Mouse (Mus musculus): ENCODE data around the gene Arhgap32. TPM values are rescaled to one million over a fixed set of nuclear protein-coding genes. Genes with fewer than 3 reads are reported as not detected.
"Not testable (repeated sequence)": the region's sequence is repeated elsewhere in the genome, so short reads cannot be mapped to it uniquely, and the experiment has no call there.

Gene Arhgap32
- polyA plus RNA-seq, 1 experiment from 2014 or later: 5.9 TPM

DNA sequence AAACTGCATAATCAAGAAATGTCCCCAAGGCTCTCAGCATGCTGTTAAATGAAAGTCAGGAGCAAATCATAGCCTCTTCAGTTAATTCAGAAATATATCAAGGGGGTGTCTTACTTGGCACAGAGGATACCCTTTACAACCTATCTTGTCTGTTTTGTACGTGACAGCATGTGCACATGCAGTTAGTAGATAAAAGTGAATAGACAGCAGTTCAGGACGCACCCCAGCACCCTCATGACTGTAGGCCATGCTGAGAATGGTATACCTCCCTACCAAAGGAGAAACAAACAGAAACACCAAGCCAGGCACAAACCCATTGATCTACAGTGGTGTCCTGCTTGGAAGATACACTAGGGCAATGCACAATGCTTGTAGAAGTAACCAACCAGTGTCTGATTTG is 14.4 kb upstream of the Arhgap32 start:
- no peaks in the 10 kb centered on the region for H3K36me3 ChIP-seq
- ATAC-seq (ENCODE audit: borderline replicate concordance, extremely low read depth, low FRiP score, low TSS enrichment): no peak
- H3K4me2 ChIP-seq: no peak overlapping the region
- no peak overlapping the region for H3K9ac ChIP-seq
- H3K27ac ChIP-seq: no peak overlapping the region
- H3K9me3 ChIP-seq: no peaks in the 10 kb centered on the region
- H3K4me1 ChIP-seq: peaks cover 7% of the 10 kb centered on the region; the same call in 1 of the 2 replicates
- 85% methylated on average over 2 of the region's 2 CpGs for WGBS
- no peaks in the 10 kb centered on the region for H3K27me3 ChIP-seq
- no peak overlapping the region for H3K4me3 ChIP-seq

DNA sequence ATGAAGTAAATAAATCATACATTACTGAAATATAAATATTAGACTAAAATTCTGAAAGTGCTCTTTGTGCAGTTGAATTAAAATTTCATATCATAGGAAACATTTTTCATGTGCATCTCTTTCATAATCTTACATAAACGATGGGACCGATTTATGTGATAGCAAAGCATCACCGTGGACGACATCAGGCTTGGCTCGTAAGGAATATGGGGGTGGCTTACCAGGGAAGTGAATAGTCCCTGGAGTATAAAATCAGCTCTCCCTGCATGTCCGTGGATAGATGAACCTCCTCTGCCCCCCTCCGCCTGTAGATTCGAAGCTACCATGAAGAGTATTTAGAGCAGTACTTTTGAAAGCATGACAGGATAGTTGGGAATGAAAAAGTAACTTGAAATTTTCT is 11.3 kb upstream of the Arhgap32 start:
- Histone ChIP-seq H3K27ac (no peak overlapping the region), H3K9me3 (no peaks in the 10 kb centered on the region), H3K4me2 (no peak overlapping the region), H3K27me3 (no peaks in the 10 kb centered on the region), H3K9ac (no peak overlapping the region), H3K4me3 (no peak overlapping the region), H3K4me1 (peaks cover 7% of the 10 kb centered on the region; the same call in 1 of the 2 replicates), H3K36me3 (no peaks in the 10 kb centered on the region)
- ATAC-seq (ENCODE audit: borderline replicate concordance, extremely low read depth, low FRiP score, low TSS enrichment): no peak
- WGBS: 67% methylated on average over 8 of the region's 8 CpGs

DNA sequence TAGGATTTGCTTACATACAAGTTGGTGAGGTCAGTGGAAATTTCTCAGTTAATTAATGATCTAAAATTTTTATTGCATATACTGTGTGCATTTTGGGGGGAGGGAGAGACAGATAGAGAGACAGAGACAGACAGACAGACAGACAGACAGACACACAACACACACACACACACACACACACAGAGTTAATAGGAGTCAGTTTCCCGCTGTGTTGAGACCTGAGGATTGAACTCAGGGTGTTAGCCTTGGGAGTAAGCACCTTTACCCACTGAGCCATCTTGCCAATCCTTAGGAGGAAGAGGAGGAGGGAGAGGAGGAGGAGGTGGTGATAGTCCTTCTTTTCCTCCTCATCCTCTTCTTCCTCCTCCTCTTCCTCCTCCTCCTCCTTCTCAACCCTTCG is 5.6 kb upstream of the Arhgap32 start:
- no peak overlapping the region for H3K4me3 ChIP-seq
- WGBS: 82% methylated on average over 2 of the region's 2 CpGs
- H3K9ac ChIP-seq: no peak overlapping the region
- H3K36me3 ChIP-seq: no peaks in the 10 kb centered on the region
- H3K9me3 ChIP-seq: no peaks in the 10 kb centered on the region
- no peaks in the 10 kb centered on the region for H3K4me1 ChIP-seq
- H3K4me2 ChIP-seq: no peak overlapping the region
- H3K27ac ChIP-seq: no peak overlapping the region
- ATAC-seq (ENCODE audit: borderline replicate concordance, extremely low read depth, low FRiP score, low TSS enrichment): no peak
- H3K27me3 ChIP-seq: no peaks in the 10 kb centered on the region

DNA sequence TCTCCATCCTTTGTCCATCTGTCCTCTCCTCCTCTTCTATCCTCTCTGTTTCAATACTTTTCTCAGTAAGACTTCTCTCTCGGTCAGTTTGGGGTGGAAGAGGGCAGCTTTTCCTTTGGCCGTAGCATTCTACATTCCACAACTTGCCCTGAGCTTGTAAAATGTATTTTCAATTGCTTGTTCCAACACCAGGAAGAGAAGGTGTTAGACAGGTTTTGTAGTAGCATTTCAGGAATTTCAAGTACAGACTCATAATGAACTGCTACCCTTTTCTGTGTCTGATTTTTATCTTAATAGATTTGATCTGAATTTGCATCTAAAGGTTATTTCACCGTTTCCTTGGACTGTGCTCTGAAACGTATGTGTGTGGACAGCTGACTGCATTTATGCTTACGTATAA is 336 bp downstream of the Arhgap32 start:
- H3K4me1 ChIP-seq: peaks cover 8% of the 10 kb centered on the region; the same call in 1 of the 2 replicates
- H3K4me3 ChIP-seq: no peak overlapping the region
- no peak for ATAC-seq (ENCODE audit: borderline replicate concordance, extremely low read depth, low FRiP score, low TSS enrichment)
- 42% methylated on average over 5 of the region's 5 CpGs for WGBS
- no peaks in the 10 kb centered on the region for H3K36me3 ChIP-seq
- no peak overlapping the region for H3K9ac ChIP-seq
- peak overlapping the region; percentile 10; the same call in 1 of the 2 replicates for H3K4me2 ChIP-seq
- H3K27ac ChIP-seq: peak overlapping the region; percentile 55
- no peaks in the 10 kb centered on the region for H3K9me3 ChIP-seq
- H3K27me3 ChIP-seq: no peaks in the 10 kb centered on the region

- H3K4me3 ChIP-seq: no peak overlapping the region
- no peaks in the 10 kb centered on the region for H3K9me3 ChIP-seq
- no peak for ATAC-seq (ENCODE audit: borderline replicate concordance, extremely low read depth, low FRiP score, low TSS enrichment)
- peaks cover 8% of the 10 kb centered on the region; the same call in 1 of the 2 replicates for H3K4me1 ChIP-seq
- WGBS: 41% methylated on average over 4 of the region's 4 CpGs
- no peaks in the 10 kb centered on the region for H3K27me3 ChIP-seq
- no peak overlapping the region for H3K4me2 ChIP-seq
- H3K9ac ChIP-seq: no peak overlapping the region
- H3K36me3 ChIP-seq: no peaks in the 10 kb centered on the region
- no peak overlapping the region for H3K27ac ChIP-seq
These were observed 1.9 kb downstream of the Arhgap32 start for GRCm38 (mm10) chr9:32117876-32118275.

DNA sequence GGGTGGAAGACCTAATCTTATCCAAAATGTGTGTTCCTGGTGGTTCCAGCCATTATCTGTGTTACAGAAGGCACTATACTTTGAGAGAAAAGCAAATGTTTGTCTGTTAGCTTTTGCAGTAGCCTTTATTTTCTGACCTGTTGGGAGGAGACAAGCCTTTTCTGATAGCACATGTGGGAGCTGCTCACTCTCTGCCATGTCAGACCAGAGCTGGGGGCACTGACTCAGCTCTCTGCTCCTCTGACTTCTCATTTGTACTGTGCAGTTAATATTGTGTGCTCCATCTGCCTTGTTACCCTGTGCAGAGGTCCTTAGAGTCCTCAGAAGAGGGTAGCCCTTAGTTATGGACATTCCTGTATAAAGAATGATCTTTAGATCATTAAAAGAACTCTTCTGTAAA is 2.5 kb downstream of the Arhgap32 start:
- H3K9ac ChIP-seq: no peak overlapping the region

DNA sequence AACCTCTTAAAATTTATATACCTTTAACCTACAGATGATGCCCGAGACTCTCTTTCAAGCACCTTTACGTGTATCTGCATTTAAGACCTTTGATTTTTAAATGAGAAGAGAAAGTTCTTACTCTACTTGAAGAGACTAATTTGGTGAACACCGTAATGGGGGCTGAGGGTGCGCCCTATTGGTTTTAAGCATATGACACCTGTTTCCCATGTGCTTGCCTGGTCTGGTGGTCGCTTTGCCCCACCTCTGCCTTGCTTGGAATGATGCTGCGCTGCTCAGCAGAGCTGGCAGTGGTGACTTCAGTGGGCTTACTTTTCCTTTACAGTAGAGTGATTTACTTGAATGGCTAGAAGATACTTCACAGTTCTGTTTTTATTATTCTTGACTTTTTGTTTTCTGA is 3.6 kb downstream of the Arhgap32 start:
- Histone ChIP-seq H3K36me3 (no peaks in the 10 kb centered on the region), H3K27me3 (no peaks in the 10 kb centered on the region), H3K9me3 (no peaks in the 10 kb centered on the region), H3K4me1 (peaks cover 8% of the 10 kb centered on the region; the same call in 1 of the 2 replicates), H3K4me3 (no peak overlapping the region), H3K4me2 (no peak overlapping the region), H3K9ac (no peak overlapping the region), H3K27ac (no peak overlapping the region)
- 90% methylated on average over 6 of the region's 6 CpGs for WGBS
- no peak for ATAC-seq (ENCODE audit: borderline replicate concordance, extremely low read depth, low FRiP score, low TSS enrichment)

More for the DNA sequence above, 2.5 kb downstream of the Arhgap32 start:
- Histone ChIP-seq H3K4me3 (no peak overlapping the region), H3K27me3 (no peaks in the 10 kb centered on the region), H3K9me3 (no peaks in the 10 kb centered on the region), H3K27ac (no peak overlapping the region), H3K36me3 (no peaks in the 10 kb centered on the region), H3K4me2 (no peak overlapping the region), H3K4me1 (peaks cover 8% of the 10 kb centered on the region; the same call in 1 of the 2 replicates)
- ATAC-seq (ENCODE audit: borderline replicate concordance, extremely low read depth, low FRiP score, low TSS enrichment): no peak

DNA sequence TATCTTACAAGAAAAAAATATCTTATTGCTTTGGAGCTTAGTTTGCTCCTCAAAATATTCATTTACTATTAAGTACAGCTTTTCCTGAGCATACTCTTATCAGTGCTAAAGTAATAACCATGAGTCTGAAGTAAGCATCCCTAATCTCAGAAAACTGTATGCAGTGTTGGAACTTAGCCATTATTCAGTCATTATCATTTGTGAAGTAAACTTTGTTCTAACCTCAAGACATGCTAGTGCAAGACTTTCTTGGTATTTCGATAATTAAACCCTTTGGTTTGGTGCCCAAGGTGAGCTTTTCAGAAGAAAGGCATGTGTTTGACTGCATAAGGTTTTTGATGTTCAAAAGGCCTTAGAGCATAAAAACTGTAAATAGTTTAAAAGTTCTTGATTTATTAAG is 4.2 kb downstream of the Arhgap32 start:
- no peak overlapping the region for H3K27ac ChIP-seq
- WGBS: 69% methylated on average over 1 of the region's 1 CpGs
- H3K36me3 ChIP-seq: no peaks in the 10 kb centered on the region
- H3K4me3 ChIP-seq: no peak overlapping the region
- no peaks in the 10 kb centered on the region for H3K27me3 ChIP-seq
- no peak for ATAC-seq (ENCODE audit: borderline replicate concordance, extremely low read depth, low FRiP score, low TSS enrichment)
- no peak overlapping the region for H3K4me2 ChIP-seq
- peaks cover 8% of the 10 kb centered on the region; the same call in 1 of the 2 replicates for H3K4me1 ChIP-seq
- H3K9me3 ChIP-seq: no peaks in the 10 kb centered on the region
- H3K9ac ChIP-seq: no peak overlapping the region

GRCm38 (mm10) chr9:32121271-32121670 is 5.3 kb downstream of the Arhgap32 start:
- not testable (repeated sequence) for H3K36me3 ChIP-seq; ATAC-seq (ENCODE audit: borderline replicate concordance, extremely low read depth, low FRiP score, low TSS enrichment); H3K27me3 ChIP-seq; H3K4me2 ChIP-seq; H3K4me3 ChIP-seq; H3K4me1 ChIP-seq; H3K9ac ChIP-seq; H3K27ac ChIP-seq; H3K9me3 ChIP-seq
- 93% methylated on average over 13 of the region's 13 CpGs for WGBS

- Histone ChIP-seq H3K27me3 (no peaks in the 10 kb centered on the region), H3K9ac (no peak overlapping the region), H3K4me2 (no peak overlapping the region), H3K4me1 (no peaks in the 10 kb centered on the region), H3K36me3 (no peaks in the 10 kb centered on the region), H3K4me3 (no peak overlapping the region), H3K9me3 (no peaks in the 10 kb centered on the region), H3K27ac (no peak overlapping the region)
- no peak for ATAC-seq (ENCODE audit: borderline replicate concordance, extremely low read depth, low FRiP score, low TSS enrichment)
These were observed 20.3 kb downstream of the Arhgap32 start for GRCm38 (mm10) chr9:32136195-32136594.

- H3K9ac ChIP-seq: no peak overlapping the region
- ATAC-seq (ENCODE audit: borderline replicate concordance, extremely low read depth, low FRiP score, low TSS enrichment): no peak
- H3K4me3 ChIP-seq: no peak overlapping the region
- H3K4me1 ChIP-seq: no peaks in the 10 kb centered on the region
- 67% methylated on average over 11 of the region's 11 CpGs for WGBS
- no peak overlapping the region for H3K4me2 ChIP-seq
- H3K27ac ChIP-seq: no peak overlapping the region
- no peaks in the 10 kb centered on the region for H3K9me3 ChIP-seq
- H3K27me3 ChIP-seq: no peaks in the 10 kb centered on the region
- H3K36me3 ChIP-seq: no peaks in the 10 kb centered on the region
These were observed 20.9 kb downstream of the Arhgap32 start for GRCm38 (mm10) chr9:32136680-32137295.

DNA sequence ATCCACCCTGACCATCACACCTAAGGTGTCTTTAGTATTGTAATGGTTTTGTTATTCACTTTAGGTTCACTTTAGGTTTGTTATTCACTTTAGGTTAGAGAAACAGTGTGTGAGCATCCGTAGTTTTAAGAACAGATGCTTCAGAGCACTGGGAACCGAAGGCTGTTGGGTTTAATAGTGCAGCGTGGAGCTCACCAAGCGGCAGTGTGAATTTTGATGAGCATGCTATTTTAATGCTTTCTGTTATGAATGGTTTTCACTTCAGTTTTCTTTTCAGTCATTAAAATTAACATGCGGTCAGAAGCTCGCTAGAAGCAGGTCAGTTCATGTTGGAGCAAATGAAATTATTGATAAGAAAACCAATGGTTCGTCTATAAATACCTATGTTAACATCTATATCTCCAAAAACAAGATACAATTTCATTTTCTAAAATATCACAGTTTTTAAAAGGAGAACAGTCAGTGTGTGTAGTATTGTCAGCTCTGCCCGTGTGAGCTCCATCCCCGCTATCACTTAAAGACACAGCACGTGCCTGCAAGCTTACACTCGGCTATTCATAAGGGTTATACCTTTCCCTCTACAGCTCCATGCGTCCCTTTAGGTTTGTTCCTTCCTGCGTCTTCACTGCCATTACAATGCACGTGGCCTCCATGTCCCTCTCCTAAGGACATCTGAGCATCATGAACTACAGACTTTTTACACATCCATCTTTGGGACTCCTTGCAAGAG is 21.9 kb downstream of the Arhgap32 start:
- Histone ChIP-seq H3K4me1 (0 out of 2 replicates have a peak, but pooled peaks cover 1% of the 10 kb centered on the region), H3K9me3 (no peaks in the 10 kb centered on the region), H3K27ac (no peak overlapping the region), H3K36me3 (no peaks in the 10 kb centered on the region), H3K9ac (no peak overlapping the region), H3K4me3 (no peak overlapping the region), H3K27me3 (no peaks in the 10 kb centered on the region), H3K4me2 (no peak overlapping the region)
- ATAC-seq (ENCODE audit: borderline replicate concordance, extremely low read depth, low FRiP score, low TSS enrichment): no peak
- WGBS: 90% methylated on average over 14 of the region's 14 CpGs

Data from lung, embryonic 15.5 days (tissue).